Mouse (Mus musculus) ES-E14 (cell line): ENCODE results near the gene Hspb9.

Experiments used
- HCFC1 ChIP-seq: IDR thresholded peaks from 2 replicates; pipeline ENCODE4 v1.6.1; 2012; ENCODE audit warnings: low read length, inconsistent platforms, borderline replicate concordance; ENCODE audit not compliant: insufficient read depth
- ZNF384 ChIP-seq: IDR thresholded peaks from 2 replicates; pipeline ENCODE4 v1.6.1; 2012; ENCODE audit warnings: low read depth, low read length, inconsistent platforms

DNA sequence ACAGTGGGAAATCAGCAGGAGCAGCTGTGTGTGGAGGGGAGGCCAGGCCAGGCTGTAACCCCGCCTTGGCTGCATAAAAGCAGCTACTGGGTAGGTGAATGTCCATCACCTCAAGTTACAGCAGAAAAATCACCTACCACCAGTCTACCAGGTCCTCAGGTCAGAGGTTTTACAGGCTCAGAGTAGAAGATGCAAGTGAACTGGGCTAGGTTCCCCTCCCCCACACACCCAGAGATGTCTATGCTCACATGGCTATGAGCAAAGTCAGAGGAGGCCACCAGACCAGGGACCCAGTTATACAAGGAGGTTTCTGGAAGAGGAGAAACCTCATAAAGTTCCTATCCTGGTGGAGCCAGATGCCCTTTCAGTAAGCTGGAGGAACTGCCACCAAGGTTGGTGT, 42.6 kb upstream of the Hspb9 start:
- no peak for TF ChIP-seq HCFC1
- TF ChIP-seq ZNF384: no peak
